Comparison of ENCODE assay signal across 8 mouse cellular contexts in the genomic region with DNA sequence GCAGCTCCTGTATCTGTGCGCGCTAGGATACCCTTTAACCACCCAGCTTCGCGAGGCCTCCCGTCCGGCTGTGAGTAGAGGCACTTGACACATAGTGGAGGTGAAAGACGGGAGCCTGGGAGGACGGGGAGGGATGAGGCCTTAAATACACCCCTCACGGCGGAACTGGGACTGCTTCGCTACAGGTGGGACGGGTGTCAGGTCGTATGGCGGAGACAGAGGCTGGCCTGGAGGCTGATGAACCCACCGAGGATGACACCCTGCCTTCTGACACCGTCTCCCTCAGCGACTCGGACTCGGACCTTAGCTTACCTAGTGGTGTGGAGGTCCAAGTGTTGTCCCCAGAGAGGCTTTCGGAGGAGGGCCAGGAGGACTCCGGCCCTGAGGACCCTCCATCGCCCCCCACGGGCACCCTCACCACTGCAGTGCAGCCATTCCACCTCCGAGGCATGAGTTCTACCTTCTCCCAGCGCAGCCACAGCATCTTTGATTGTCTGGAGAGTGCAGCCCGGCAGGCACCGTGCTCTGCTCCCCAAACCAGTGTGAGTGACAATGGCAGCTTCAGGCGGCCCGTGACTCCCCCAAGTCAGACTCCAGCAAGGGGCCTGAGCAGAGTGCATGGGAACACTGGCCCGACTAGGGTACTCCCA. TPM values are rescaled to one million over a fixed set of nuclear protein-coding genes. Genes with fewer than 3 reads are reported as not detected.
DNase-seq lines count a peak whose midpoint lies in the region; ATAC-seq lines count a peak whose summit lies in the region.

No protein-coding gene starts in this region.

- no peak for ATAC-seq in cerebellum, adult (ENCODE audit: insufficient number of reproducible peaks, low FRiP score, low TSS enrichment)
- ATAC-seq in hindbrain, embryonic 12.5 days (ENCODE audit: low FRiP score): no peak
- ATAC-seq in liver, embryonic 16.5 days (ENCODE audit: low read depth): peak; percentile 1; the same call in 1 of the 2 replicates

- H3K27ac ChIP-seq in hindbrain, embryonic 12.5 days: peak overlapping the region; percentile 75
- peak overlapping the region; percentile 74 for H3K27ac ChIP-seq in liver, embryonic 16.5 days (ENCODE audit: low read length)

- no peaks in the 10 kb centered on the region for H3K27me3 ChIP-seq in hindbrain, embryonic 12.5 days
- H3K27me3 ChIP-seq in liver, embryonic 16.5 days (ENCODE audit: control insufficient read depth, insufficient read depth, low read depth, low read length): no peaks in the 10 kb centered on the region

- peak overlapping the region; percentile 88 for H3K4me3 ChIP-seq in hindbrain, embryonic 12.5 days
- H3K4me3 ChIP-seq in liver, embryonic 16.5 days (ENCODE audit: low read depth, low read length): peak overlapping the region; percentile 81

- peak overlapping the region; percentile 100 for H3K4me2 ChIP-seq in hindbrain, embryonic 12.5 days (replicated peaks)
- H3K4me2 ChIP-seq in liver, embryonic 16.5 days (ENCODE audit: low read depth, low read length): peak overlapping the region; percentile 90

- H3K36me3 ChIP-seq in hindbrain, embryonic 12.5 days: peaks cover 37% of the 10 kb centered on the region
- peaks cover 6% of the 10 kb centered on the region for H3K36me3 ChIP-seq in liver, embryonic 16.5 days (ENCODE audit: control insufficient read depth, insufficient read depth)

- DNase-seq in cerebellum, adult 11 months: peak; percentile 56
- DNase-seq in urinary bladder, postnatal 25 days (ENCODE audit: low spot score): peak; percentile 36
- DNase-seq in urinary bladder, postnatal 14 days (ENCODE audit: low spot score): no peak
- DNase-seq in testis, postnatal 14 days (ENCODE audit: low spot score): peak; percentile 51
- no peak for DNase-seq in spleen, postnatal 14 days (ENCODE audit: low spot score in 2 of 2)

- peak overlapping the region; percentile 91 for H3K9ac ChIP-seq in hindbrain, embryonic 12.5 days
- H3K9ac ChIP-seq in liver, embryonic 16.5 days (ENCODE audit: low read depth, low read length): peak overlapping the region; percentile 76

- no peaks in the 10 kb centered on the region for H3K9me3 ChIP-seq in hindbrain, embryonic 12.5 days (replicated peaks)
- H3K9me3 ChIP-seq in liver, embryonic 16.5 days (replicated peaks; ENCODE audit: control insufficient read depth, low read length): no peaks in the 10 kb centered on the region

- 14% methylated on average over 30 of the region's 30 CpGs for WGBS in hindbrain, embryonic 12.5 days
- 8% methylated on average over 30 of the region's 30 CpGs for WGBS in liver, embryonic 16.5 days (ENCODE audit: insufficient replicate concordance)

- H3K4me1 ChIP-seq in hindbrain, embryonic 12.5 days: peaks cover 32% of the 10 kb centered on the region
- H3K4me1 ChIP-seq in liver, embryonic 16.5 days (ENCODE audit: control insufficient read depth, low read depth, low read length): peaks cover 15% of the 10 kb centered on the region

RNA-seq across cellular contexts. Expression of gene Tssc4, which starts 0.8 kb away (rescaled TPM):
- polyA plus RNA-seq in hindbrain, embryonic 12.5 days (2016; fragmentation: Nextera tagmentation; extraction: Ambion mirVana): 83.3 and 88.7 TPM in 2 replicates
- polyA plus RNA-seq in liver, embryonic 16.5 days (2015; fragmentation: Nextera tagmentation; extraction: Ambion mirVana): 33.7 and 34.1 TPM in 2 replicates

RNA-seq across cellular contexts. Expression of gene Cd81, which starts 17.3 kb away (rescaled TPM):
- 251 and 261 TPM in 2 replicates for polyA plus RNA-seq in hindbrain, embryonic 12.5 days (2016; fragmentation: Nextera tagmentation; extraction: Ambion mirVana)
- 139 and 152 TPM in 2 replicates for polyA plus RNA-seq in liver, embryonic 16.5 days (2015; fragmentation: Nextera tagmentation; extraction: Ambion mirVana)

RNA-seq across cellular contexts. Expression of gene Trpm5, which starts 24.6 kb away (rescaled TPM):
- polyA plus RNA-seq in hindbrain, embryonic 12.5 days (2016; fragmentation: Nextera tagmentation; extraction: Ambion mirVana): 3.1 and 3.4 TPM in 2 replicates
- polyA plus RNA-seq in liver, embryonic 16.5 days (2015; fragmentation: Nextera tagmentation; extraction: Ambion mirVana): 0.78 and 0.83 TPM in 2 replicates

RNA-seq across cellular contexts. Expression of gene Kcnq1, which starts 36.3 kb away (rescaled TPM):
- 1.0 and 2.0 TPM in 2 replicates for polyA plus RNA-seq in hindbrain, embryonic 12.5 days (2016; fragmentation: Nextera tagmentation; extraction: Ambion mirVana)
- 0.36 and 0.65 TPM in 2 replicates for polyA plus RNA-seq in liver, embryonic 16.5 days (2015; fragmentation: Nextera tagmentation; extraction: Ambion mirVana)

Comparison
In these comparisons a context has a peak if more than half of its experiments do, and no peak if none do; other contexts are left out.
1. DNase-seq: peak in cerebellum, adult 11 months (single experiment), urinary bladder, postnatal 25 days (single experiment) and testis, postnatal 14 days (single experiment); none in urinary bladder, postnatal 14 days (single experiment) and spleen, postnatal 14 days (0 of 2).